Mouse (Mus musculus) large intestine, adult 2 months (tissue): ENCODE data around the gene Dmwd. TPM values are rescaled to one million over a fixed set of nuclear protein-coding genes. Genes with fewer than 3 reads are reported as not detected.

Experiments used
- DNase-seq: peaks from one replicate; pipeline ENCODE4 v3.0.0-alpha.2; 2012; ENCODE audit warnings: low read depth, low spot score
- WGBS: fragments of 180-500 bp; shearing (Covaris S2); methylation state at CpG from one replicate; pipeline ENCODE4 v1.1.7; 2018; 5-methylcytosine and 5-hydroxymethylcytosine counted together
- polyA plus RNA-seq: library from polyadenylated mRNA; depleted of rRNA; stranded (reverse); fragments of >200 nt; gene quantifications from 2 replicates; pipeline ENCODE4 v1.2.3, GENCODE M21; 2012; rRNA removed

The Dmwd gene
- polyA plus RNA-seq, 1 experiment: 15.6 TPM

DNA sequence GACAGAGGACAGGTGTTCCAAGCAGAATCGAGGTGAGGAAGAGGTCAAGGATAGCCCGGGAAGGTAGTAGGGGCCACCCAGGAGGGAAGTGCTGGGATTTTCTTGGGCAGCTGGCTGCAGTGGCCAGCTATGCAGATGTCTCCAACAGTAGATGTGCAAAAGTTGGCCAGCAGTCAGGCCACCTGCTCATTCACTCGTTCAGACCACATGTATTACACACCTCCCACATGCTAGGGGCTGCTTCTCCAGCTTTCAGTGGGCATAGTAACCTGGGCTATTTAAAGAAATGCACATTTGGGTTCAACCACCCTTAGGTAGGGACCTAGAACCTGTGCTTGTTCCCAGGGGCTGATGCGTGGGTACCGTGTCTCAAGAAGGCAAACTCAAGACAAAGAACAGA lies 51.7 kb downstream of the Dmwd start:
- no peak for DNase-seq
- WGBS: 66% methylated on average over 5 of the region's 5 CpGs

DNA sequence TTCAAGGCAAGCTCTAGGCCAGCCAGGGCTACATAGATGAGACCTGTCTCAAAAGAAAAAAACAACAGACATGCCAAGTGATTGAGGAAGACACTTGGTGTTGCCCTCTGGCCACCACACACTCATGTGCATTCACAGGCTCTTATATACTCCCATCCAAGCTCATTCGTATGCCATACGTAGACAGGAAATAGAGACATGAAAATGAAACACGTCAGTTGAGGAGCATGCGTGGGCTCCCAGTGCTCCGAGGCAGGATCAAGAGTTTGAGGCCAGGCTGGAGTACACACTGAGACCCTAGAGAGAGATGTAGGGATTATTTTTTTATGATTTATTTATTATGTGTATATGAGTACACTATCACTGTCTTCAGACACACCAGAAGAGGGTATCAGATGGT lies 53.4 kb downstream of the Dmwd start:
- WGBS: 85% methylated on average over 5 of the region's 5 CpGs
- no peak for DNase-seq

DNA sequence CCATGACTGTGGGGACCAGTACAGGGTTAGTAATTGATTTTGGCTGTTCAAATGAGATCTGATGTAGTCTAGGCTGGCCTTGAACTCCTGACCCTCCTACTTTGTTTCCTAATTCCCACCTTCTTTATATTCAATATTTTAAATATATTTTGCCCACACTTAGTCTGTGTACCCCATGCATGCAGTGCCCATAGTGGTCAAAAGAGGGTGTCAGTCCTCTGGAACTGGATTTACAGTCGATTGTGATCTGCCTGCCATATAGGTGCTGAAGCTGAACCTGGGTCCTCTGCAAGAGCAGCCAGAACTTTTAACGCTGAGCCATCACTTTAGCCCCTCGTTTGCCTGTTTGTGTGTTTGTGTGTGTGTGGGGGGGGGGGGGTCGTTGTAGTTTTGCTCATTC lies 54.6 kb downstream of the Dmwd start:
- WGBS: 15% methylated on average over 4 of the region's 4 CpGs
- DNase-seq: no peak

DNA sequence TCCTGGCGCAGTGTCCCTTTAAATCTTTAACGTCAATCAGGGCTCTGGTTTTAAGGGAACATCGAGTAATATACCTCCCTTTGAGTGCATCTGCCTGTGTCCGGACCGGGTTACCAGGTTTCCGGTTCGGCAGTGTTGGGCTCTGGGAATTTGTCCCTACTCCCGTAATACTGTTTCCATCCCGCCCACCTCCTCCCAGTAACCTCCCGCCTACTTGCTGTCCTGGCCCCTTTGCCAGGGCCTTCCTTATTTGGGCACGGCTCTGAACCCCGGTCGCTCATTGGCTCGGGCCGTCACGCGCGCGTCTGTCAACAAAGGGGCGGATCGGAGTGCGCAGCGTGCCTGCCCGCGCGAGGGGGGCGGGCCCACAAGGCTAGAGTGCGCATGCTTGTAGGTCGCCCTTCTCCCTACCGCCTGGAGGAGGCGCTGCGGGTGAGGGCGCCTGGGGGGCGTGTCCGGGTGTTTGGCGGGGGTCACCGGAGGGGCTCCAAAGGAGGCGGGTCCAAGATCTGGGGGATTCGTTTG lies 55.4 kb downstream of the Dmwd start:
- WGBS: under 1% methylated on average over 38 of the region's 39 CpGs
- DNase-seq: peak; percentile 84

Other genes starting within 250 kb of the Dmwd start
- 3.2 and 3.3 TPM in 2 replicates for gene Mill2, start 236.3 kb upstream of the Dmwd start, polyA plus RNA-seq
- 539 and 693 TPM in 2 replicates for gene Pglyrp1, start 204.9 kb upstream of the Dmwd start, polyA plus RNA-seq
- 19.2 and 25.2 TPM in 2 replicates for gene Ccdc61, start 165.8 kb upstream of the Dmwd start, polyA plus RNA-seq
- 0.17 and 0.21 TPM in 2 replicates for gene Nova2, start 150.3 kb upstream of the Dmwd start, polyA plus RNA-seq
- gene Nanos2, start 88.8 kb upstream of the Dmwd start, polyA plus RNA-seq: not detected in 2 replicates
- gene Mypop, start 85.0 kb upstream of the Dmwd start, polyA plus RNA-seq: 1.9 and 2.0 TPM in 2 replicates
- gene Irf2bp1, start 72.2 kb upstream of the Dmwd start, polyA plus RNA-seq: 18.7 and 19.4 TPM in 2 replicates
- gene Foxa3, start 52.7 kb upstream of the Dmwd start, polyA plus RNA-seq: 24.9 and 28.3 TPM in 2 replicates
- 54.8 and 68.3 TPM in 2 replicates for gene Sympk, start 51.9 kb upstream of the Dmwd start, polyA plus RNA-seq
- 0.11 TPM in 1 of 2 replicates, not detected in the other for gene Rsph6a, start 21.5 kb upstream of the Dmwd start, polyA plus RNA-seq
- 308 and 400 TPM in 2 replicates for gene Dmpk, start 7.6 kb downstream of the Dmwd start, polyA plus RNA-seq
- gene Six5, start 18.4 kb downstream of the Dmwd start, polyA plus RNA-seq: 14.5 and 17.2 TPM in 2 replicates
- 0.03 TPM in 1 of 2 replicates, not detected in the other for gene Gm4969, start 42.1 kb downstream of the Dmwd start, polyA plus RNA-seq
- gene Fbxo46, start 43.6 kb downstream of the Dmwd start, polyA plus RNA-seq: 9.8 and 10.1 TPM in 2 replicates
- gene Qpctl, start 73.1 kb downstream of the Dmwd start, polyA plus RNA-seq: 7.7 and 9.8 TPM in 2 replicates
- gene Snrpd2, start 73.5 kb downstream of the Dmwd start, polyA plus RNA-seq: 47.1 and 49.1 TPM in 2 replicates
- 0.67 and 0.68 TPM in 2 replicates for gene Gipr, start 89.9 kb downstream of the Dmwd start, polyA plus RNA-seq
- gene Eml2, start 100.2 kb downstream of the Dmwd start, polyA plus RNA-seq: 16.7 and 19.6 TPM in 2 replicates
- gene Gpr4, start 136.3 kb downstream of the Dmwd start, polyA plus RNA-seq: 3.2 TPM in 2 replicates
- gene Opa3, start 152.1 kb downstream of the Dmwd start, polyA plus RNA-seq: 33.6 and 36.3 TPM in 2 replicates
- gene Vasp, start 195.6 kb downstream of the Dmwd start, polyA plus RNA-seq: 241 and 341 TPM in 2 replicates
- 0.33 and 1.3 TPM in 2 replicates for gene Ppm1n, start 203.8 kb downstream of the Dmwd start, polyA plus RNA-seq
- 12.7 and 18.9 TPM in 2 replicates for gene Rtn2, start 206.4 kb downstream of the Dmwd start, polyA plus RNA-seq
- gene Fosb, start 233.8 kb downstream of the Dmwd start, polyA plus RNA-seq: 1.4 and 6.2 TPM in 2 replicates